Mouse (Mus musculus): ENCODE measurements at regions not wholly inside any gene's neighbourhood (a gene's known extent, or its start where the extent isn't known, plus 50 kb on each side); places are given as distances from the start of the nearest gene placed in this dataset.

DNA sequence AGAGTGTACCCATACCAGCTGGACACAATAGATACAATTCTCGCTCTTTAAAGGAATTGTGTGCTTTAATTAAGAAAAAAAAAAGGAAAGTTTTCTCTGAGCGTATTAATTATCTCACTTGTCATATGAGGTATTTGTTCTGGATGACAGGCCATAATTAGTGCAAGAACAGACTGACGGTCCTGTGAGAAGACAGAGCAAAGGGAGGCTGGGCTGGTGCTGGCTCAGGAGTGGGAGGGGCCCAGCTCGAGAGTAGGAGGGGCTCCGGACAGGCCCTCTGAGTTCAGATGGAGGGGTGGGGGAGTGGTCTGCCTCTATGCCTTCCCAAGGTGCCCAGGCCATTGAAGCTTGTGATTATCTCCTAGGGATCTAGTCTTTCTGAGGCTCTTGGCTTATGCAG lies 591.5 kb upstream of the Fam19a5 start:
- TF ChIP-seq POLR2A (IDR thresholded peaks at IDR 0.05; ENCODE audit: borderline replicate concordance, insufficient read depth, low read length): no peak
- no peak for TF ChIP-seq CTCF (IDR thresholded peaks at IDR 0.05; ENCODE audit: borderline replicate concordance, insufficient read depth, low read depth, low read length)

Measured in cerebellum, adult 2 months (tissue).